Mouse (Mus musculus) brain, adult 2 months (tissue): ENCODE measurements around the gene Actg1.
A peak's percentile ranks its signal among the peaks of the same experiment; 100 is the strongest.

Experiments
- DNase-seq: peaks from one replicate; pipeline ENCODE4 v3.0.0; 2011; ENCODE audit warnings: low read depth, low spot score

Actg1 gene

GRCm38 (mm10) chr11:120310813-120311312 lies 37.5 kb downstream of the Actg1 start:
- DNase-seq: peak; percentile 98

GRCm38 (mm10) chr11:120308441-120309320 lies 39.7 kb downstream of the Actg1 start:
- DNase-seq: no peak

GRCm38 (mm10) chr11:120307566-120308430 lies 40.5 kb downstream of the Actg1 start:
- DNase-seq: peak; percentile 95

- DNase-seq: no peak
These were observed 41.3 kb downstream of the Actg1 start for GRCm38 (mm10) chr11:120307132-120307413.

GRCm38 (mm10) chr11:120306366-120307131 lies 41.8 kb downstream of the Actg1 start:
- DNase-seq: no peak

GRCm38 (mm10) chr11:120305535-120306365 lies 42.6 kb downstream of the Actg1 start:
- no peak for DNase-seq

GRCm38 (mm10) chr11:120304886-120305534 lies 43.3 kb downstream of the Actg1 start:
- DNase-seq: peak; percentile 99

GRCm38 (mm10) chr11:120304350-120304694 lies 44.0 kb downstream of the Actg1 start:
- no peak for DNase-seq

- DNase-seq: no peak
These were observed 44.6 kb downstream of the Actg1 start for GRCm38 (mm10) chr11:120303559-120304349.

- DNase-seq: no peak
These were observed 45.2 kb downstream of the Actg1 start for GRCm38 (mm10) chr11:120303119-120303518.

GRCm38 (mm10) chr11:120299484-120299883 lies 48.9 kb downstream of the Actg1 start:
- peak; percentile 45 for DNase-seq

GRCm38 (mm10) chr11:120298441-120299141 lies 49.8 kb downstream of the Actg1 start:
- no peak for DNase-seq

GRCm38 (mm10) chr11:120297767-120298166 lies 50.6 kb downstream of the Actg1 start:
- DNase-seq: no peak

GRCm38 (mm10) chr11:120296305-120297144 lies 51.8 kb downstream of the Actg1 start:
- no peak for DNase-seq
